Mouse (Mus musculus) E14TG2a.4 (cell line): ENCODE measurements around the gene Triobp.
A peak's percentile ranks its signal among the peaks of the same experiment; 100 is the strongest.

ENCODE experiments used
- H3K27me3 ChIP-seq: 2 replicates; pipeline ENCODE4 v1.6.1; 2014; ENCODE audit warnings: low read length, control low read depth; ENCODE audit not compliant: insufficient read depth
- H3K36me3 ChIP-seq: 2 replicates; pipeline ENCODE4 v1.6.1; 2014; ENCODE audit warnings: low read length, control low read depth; ENCODE audit not compliant: insufficient read depth
- H3K4me1 ChIP-seq: replicated peaks from 2 replicates; pipeline ENCODE4 v1.6.1; 2014; ENCODE audit warnings: low read depth, low read length, control low read depth
- H3K4me3 ChIP-seq: replicated peaks from 2 replicates; pipeline ENCODE4 v1.5.1; 2014; ENCODE audit warnings: mild to moderate bottlenecking, low read length
- H3K9me3 ChIP-seq: 2 replicates; pipeline ENCODE4 v1.6.1; 2014; ENCODE audit warnings: low read length, control low read depth
- CTCF ChIP-seq: conservative IDR thresholded peaks from 2 replicates; pipeline ENCODE4 v1.5.1; 2014; ENCODE audit warnings: low read length
- NANOG ChIP-seq: IDR thresholded peaks from 2 replicates; pipeline ENCODE4 v1.6.1; 2014; ENCODE audit warnings: borderline replicate concordance, low read length, mixed read lengths
- POU5F1 ChIP-seq: IDR thresholded peaks from 2 replicates; pipeline ENCODE4 v1.6.1; 2014; ENCODE audit warnings: low read length, borderline replicate concordance

The Triobp gene

DNA sequence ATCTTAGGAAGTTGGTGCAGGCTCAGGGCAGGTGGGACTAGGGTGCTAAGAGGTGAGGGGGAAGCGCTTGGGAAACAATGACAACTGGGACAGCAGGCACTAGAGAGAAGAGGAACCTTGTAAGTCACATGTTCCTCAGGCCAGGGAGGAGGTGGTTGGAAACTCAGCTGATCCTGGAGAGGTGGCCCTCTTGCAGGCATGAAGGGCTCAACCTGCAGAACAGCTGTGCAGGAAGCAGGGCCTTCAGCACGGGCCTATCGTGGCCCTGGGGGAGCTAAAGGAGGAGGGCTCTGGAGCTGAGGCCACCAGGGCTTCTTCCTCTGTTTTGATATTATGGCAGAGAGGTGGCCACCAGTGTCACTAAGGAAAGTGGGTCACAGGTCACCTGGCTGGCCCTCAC lies 49.1 kb downstream of the Triobp start:
- H3K36me3 ChIP-seq, result peaks cover 74% of the 10 kb centered on the region
- H3K9me3 ChIP-seq, result no peaks in the 10 kb centered on the region
- peaks cover 57% of the 10 kb centered on the region for H3K4me1 ChIP-seq
- no peak overlapping the region for H3K4me3 ChIP-seq
- H3K27me3 ChIP-seq, result no peaks in the 10 kb centered on the region
- TF ChIP-seq CTCF (no peak), POU5F1 (no peak), NANOG (no peak)

DNA sequence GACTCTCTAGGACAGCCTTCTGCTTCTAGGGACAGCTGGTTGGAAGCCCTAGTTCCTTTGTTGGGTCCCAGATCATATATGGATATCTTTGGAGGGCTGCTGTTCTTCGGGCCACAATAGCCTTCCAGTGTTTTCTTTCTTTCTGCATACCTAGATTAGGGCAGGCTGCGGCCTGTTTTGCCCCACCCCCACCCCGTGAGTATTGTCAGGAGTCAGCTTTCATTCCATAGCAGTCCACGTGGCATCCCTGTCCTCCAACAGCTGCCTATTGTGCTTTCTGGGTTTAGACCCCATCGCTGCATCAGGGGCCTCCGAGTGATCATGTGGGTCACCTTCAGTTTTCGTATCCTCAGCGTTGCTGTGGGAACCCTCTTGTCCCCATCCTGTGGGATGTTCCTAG lies 50.8 kb downstream of the Triobp start:
- H3K4me1 ChIP-seq, result peaks cover 57% of the 10 kb centered on the region
- no peaks in the 10 kb centered on the region for H3K27me3 ChIP-seq
- H3K4me3 ChIP-seq, result no peak overlapping the region
- no peaks in the 10 kb centered on the region for H3K9me3 ChIP-seq
- H3K36me3 ChIP-seq, result peaks cover 65% of the 10 kb centered on the region
- TF ChIP-seq POU5F1 (no peak), NANOG (no peak), CTCF (no peak)

DNA sequence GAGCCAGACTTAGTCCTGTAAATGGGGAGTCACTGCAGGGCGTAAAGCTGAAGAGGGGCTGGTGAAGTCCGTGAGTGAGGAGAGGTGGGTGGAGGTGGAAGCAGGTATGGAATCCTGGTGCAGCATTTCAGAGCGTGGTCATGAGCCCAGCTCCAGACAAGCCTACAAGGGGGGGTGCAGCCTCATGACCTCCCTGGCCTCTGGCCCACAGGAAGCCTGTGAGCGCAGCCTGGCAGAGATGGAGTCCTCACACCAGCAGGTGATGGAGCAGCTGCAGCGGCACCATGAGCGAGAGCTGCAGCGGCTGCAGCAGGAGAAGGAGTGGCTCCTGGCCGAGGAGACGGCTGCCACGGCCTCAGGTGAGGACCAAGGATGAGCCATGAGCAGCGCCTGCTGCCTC lies 52.1 kb downstream of the Triobp start:
- Histone ChIP-seq H3K27me3 (no peaks in the 10 kb centered on the region), H3K4me1 (peaks cover 63% of the 10 kb centered on the region)
- TF ChIP-seq POU5F1, result no peak
- no peak for TF ChIP-seq CTCF
- no peak for TF ChIP-seq NANOG

DNA sequence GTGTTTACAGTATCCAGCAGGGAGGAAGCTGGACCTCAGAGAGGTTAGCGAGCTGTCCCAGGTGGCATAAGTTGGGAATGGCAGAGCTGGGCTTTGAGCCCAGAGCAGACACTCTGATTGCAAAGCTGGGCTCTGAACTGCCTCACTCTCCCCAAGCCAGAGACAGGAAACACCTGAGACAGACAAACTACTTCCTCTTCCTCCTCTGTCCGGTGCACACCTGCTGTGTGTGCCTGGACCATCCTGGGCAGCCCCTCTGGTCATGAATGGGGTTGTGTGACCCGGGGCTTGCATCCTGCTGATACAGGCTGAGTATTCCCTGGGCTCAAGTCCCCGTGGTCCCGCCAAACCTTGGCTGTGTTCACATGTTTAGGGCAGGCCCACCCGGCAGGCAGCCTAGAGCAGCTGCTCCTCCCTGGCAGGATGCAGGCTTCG lies 52.9 kb downstream of the Triobp start:
- no peak for TF ChIP-seq NANOG
- no peak for TF ChIP-seq CTCF
- no peak for TF ChIP-seq POU5F1
- Histone ChIP-seq H3K27me3 (no peaks in the 10 kb centered on the region), H3K9me3 (no peaks in the 10 kb centered on the region), H3K4me3 (no peak overlapping the region), H3K36me3 (peaks cover 65% of the 10 kb centered on the region), H3K4me1 (peaks cover 67% of the 10 kb centered on the region)

More for the DNA sequence above, 52.1 kb downstream of the Triobp start:
- Histone ChIP-seq H3K4me3 (no peak overlapping the region), H3K36me3 (peaks cover 65% of the 10 kb centered on the region), H3K9me3 (no peaks in the 10 kb centered on the region)

DNA sequence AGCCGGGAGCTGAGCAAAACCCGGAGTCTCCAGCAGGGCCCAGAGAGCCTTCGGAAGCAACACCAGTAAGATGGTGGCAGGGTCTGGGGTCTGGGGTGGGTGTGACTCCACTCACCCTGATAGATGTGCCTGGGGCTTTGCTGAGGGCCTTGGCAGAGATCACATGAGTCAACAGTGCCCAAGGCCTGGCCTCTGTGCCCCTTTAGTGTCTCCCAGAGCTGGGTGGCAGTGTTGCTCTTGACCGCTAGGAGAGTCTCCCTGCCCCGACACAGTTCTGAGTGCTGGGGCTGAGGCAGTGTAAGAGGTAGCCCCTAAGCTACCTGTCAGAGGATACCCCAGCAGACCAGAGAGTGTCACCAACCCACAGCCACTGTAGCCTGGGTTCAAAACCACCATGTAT lies 54.0 kb downstream of the Triobp start:
- H3K4me3 ChIP-seq, result peak overlapping the region; percentile 32; the same call in 1 of the 2 replicates
- peaks cover 79% of the 10 kb centered on the region for H3K4me1 ChIP-seq
- H3K9me3 ChIP-seq, result no peaks in the 10 kb centered on the region
- H3K27me3 ChIP-seq, result no peaks in the 10 kb centered on the region
- peaks cover 59% of the 10 kb centered on the region for H3K36me3 ChIP-seq
- no peak for TF ChIP-seq POU5F1
- no peak for TF ChIP-seq NANOG
- no peak for TF ChIP-seq CTCF

DNA sequence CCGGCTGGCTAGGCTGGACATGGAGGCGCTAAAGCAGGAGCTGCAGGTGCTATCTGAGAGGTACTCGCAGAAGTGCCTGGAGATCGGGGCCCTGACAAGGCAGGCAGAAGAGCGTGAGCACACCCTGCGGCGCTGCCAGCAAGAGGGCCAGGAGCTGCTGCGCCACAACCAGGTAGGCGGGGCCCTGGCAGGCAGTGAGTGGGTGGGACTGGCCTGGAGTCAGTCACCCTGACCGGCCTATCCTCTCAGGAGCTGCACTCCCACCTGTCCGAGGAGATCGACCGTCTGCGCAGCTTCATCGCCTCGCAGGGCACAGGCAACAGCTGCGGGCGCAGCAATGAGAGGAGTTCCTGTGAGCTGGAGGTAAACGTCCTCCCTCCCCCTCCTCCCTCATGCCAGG lies 54.5 kb downstream of the Triobp start:
- H3K4me3 ChIP-seq, result peak overlapping the region; percentile 32; the same call in 1 of the 2 replicates
- no peak for TF ChIP-seq NANOG
- TF ChIP-seq CTCF, result no peak
- TF ChIP-seq POU5F1, result no peak
- peaks cover 83% of the 10 kb centered on the region for H3K4me1 ChIP-seq
- H3K27me3 ChIP-seq, result no peaks in the 10 kb centered on the region
- H3K36me3 ChIP-seq, result peaks cover 57% of the 10 kb centered on the region
- H3K9me3 ChIP-seq, result no peaks in the 10 kb centered on the region

DNA sequence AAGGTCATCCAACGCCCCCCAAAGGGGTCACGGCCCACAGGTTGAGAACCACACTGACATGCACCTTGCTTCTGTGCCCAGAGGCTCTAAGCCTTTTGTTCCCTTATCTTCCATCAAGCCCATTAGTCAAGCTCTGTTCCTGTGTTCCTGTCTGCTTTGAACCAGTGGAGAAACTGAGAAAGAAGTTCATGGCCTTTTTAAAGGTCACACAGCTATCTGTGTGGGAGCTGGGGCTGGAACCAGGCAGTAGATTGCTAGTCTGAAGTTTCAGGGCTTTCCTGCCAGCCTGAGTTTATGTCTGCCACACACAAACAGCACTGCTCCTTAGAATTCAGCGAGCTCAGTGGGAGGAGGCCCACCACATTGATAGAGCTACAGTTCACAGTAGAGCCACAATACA lies 55.6 kb downstream of the Triobp start:
- Histone ChIP-seq H3K4me3 (no peak overlapping the region), H3K27me3 (no peaks in the 10 kb centered on the region), H3K9me3 (no peaks in the 10 kb centered on the region), H3K36me3 (peaks cover 57% of the 10 kb centered on the region), H3K4me1 (peaks cover 87% of the 10 kb centered on the region)
- no peak for TF ChIP-seq CTCF
- no peak for TF ChIP-seq NANOG
- no peak for TF ChIP-seq POU5F1

DNA sequence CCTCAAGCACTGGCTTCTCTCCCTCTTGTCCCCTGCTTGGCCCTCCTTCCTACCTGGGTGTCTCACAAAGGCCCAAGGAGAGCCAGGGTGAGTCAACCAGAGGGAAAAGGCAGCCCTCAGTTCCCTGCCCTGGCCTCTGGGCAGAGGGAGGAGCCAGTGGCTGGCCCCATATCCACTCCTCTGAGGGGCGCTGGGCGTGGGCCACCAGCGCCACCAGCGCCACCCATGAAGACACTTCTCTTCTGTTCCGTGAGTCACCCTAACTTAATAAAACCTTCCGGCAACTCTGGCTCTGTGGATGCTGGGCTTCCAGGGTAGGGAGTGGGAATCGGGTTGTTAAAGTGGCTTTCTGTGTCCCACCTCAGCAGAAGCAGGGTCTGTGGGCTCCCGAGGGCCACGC lies 58.1 kb downstream of the Triobp start:
- Histone ChIP-seq H3K9me3 (no peaks in the 10 kb centered on the region), H3K36me3 (peaks cover 44% of the 10 kb centered on the region), H3K4me1 (peaks cover 83% of the 10 kb centered on the region), H3K27me3 (no peaks in the 10 kb centered on the region), H3K4me3 (no peak overlapping the region)
- TF ChIP-seq CTCF (no peak), NANOG (no peak)

DNA sequence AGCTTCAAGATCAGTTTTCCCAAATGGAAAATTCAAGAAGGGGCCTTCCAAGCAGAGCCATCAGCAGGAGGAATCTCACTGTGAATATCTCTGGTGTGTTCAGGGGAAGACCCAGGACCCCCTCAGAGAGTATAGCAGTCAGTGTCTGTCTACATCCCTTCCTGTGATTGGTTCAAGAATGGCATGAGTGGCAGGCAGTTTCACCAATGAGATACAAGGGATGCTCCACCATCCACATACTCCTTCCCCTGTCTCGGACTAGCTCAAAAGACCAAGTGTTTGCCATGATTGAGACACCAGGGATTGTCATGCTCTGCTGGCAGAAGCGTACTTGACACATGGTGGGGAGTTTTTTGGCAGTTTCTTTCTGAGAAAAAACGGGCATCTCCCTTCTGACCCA lies 59.1 kb downstream of the Triobp start:
- no peak for TF ChIP-seq NANOG
- no peak for TF ChIP-seq POU5F1
- TF ChIP-seq CTCF, result no peak
- peaks cover 34% of the 10 kb centered on the region for H3K36me3 ChIP-seq
- no peak overlapping the region for H3K4me3 ChIP-seq
- H3K9me3 ChIP-seq, result no peaks in the 10 kb centered on the region
- peaks cover 75% of the 10 kb centered on the region for H3K4me1 ChIP-seq
- no peaks in the 10 kb centered on the region for H3K27me3 ChIP-seq
